Mouse (Mus musculus) forebrain, embryonic 11.5 days (tissue): ENCODE data around the gene Elp1. TPM values are rescaled to one million over a fixed set of nuclear protein-coding genes. Genes with fewer than 3 reads are reported as not detected.

Experiments used
- ATAC-seq: fragments of 200-750 bp; cut with Nextera tagmentation; replicated peaks from 2 replicates; pipeline ENCODE4 v1.8.0; 2017; ENCODE audit warnings: moderate TSS enrichment; ENCODE audit not compliant: low FRiP score
- DNase-seq: peaks from one replicate; pipeline ENCODE4 v3.0.0-alpha.2; 2017; ENCODE audit warnings: low spot score
- H3K27ac ChIP-seq: fragments of 300-500 bp; sonication (generic); 2 replicates; pipeline ENCODE4 v1.5.1; 2014; ENCODE audit warnings: low read depth, low read length
- H3K27me3 ChIP-seq: fragments of 300-500 bp; sonication (generic); 2 replicates; pipeline ENCODE4 v1.6.1; 2014; ENCODE audit warnings: mild to moderate bottlenecking, low read length, mixed read lengths; ENCODE audit not compliant: control insufficient read depth, insufficient read depth
- H3K36me3 ChIP-seq: fragments of 300-500 bp; sonication (generic); 2 replicates; pipeline ENCODE4 v1.6.1; 2014; ENCODE audit warnings: mild to moderate bottlenecking, low read length, moderate library complexity, mixed read lengths; ENCODE audit not compliant: control insufficient read depth, insufficient read depth
- H3K4me1 ChIP-seq: fragments of 300-500 bp; sonication (generic); replicated peaks from 2 replicates; pipeline ENCODE4 v1.6.1; 2014; ENCODE audit warnings: low read length, mixed read lengths; ENCODE audit not compliant: control insufficient read depth, insufficient read depth
- H3K4me2 ChIP-seq: fragments of 300-500 bp; sonication (generic); 2 replicates; pipeline ENCODE4 v1.6.1; 2014; ENCODE audit warnings: low read depth, mild to moderate bottlenecking, low read length, moderate library complexity, mixed read lengths; ENCODE audit not compliant: severe bottlenecking
- H3K4me3 ChIP-seq: fragments of 300-500 bp; sonication (generic); 2 replicates; pipeline ENCODE4 v1.5.1; 2014; ENCODE audit warnings: low read depth, low read length
- H3K9ac ChIP-seq: fragments of 300-500 bp; sonication (generic); 2 replicates; pipeline ENCODE4 v1.6.1; 2014; ENCODE audit warnings: low read length
- H3K9me3 ChIP-seq: fragments of 300-500 bp; sonication (generic); 2 replicates; pipeline ENCODE4 v1.6.1; 2016; ENCODE audit warnings: low read length, mixed read lengths; ENCODE audit not compliant: control insufficient read depth
- WGBS: fragments of 180-500 bp; shearing (Covaris S2); extraction: QIAGEN DNeasy Blood & Tissue Kit; methylation state at CpG from one replicate; pipeline ENCODE4 v1.1.7; 2014; 5-methylcytosine and 5-hydroxymethylcytosine counted together
- polyA plus RNA-seq: library from polyadenylated mRNA; unstranded; fragments of >200 nt; fragmentation: Nextera tagmentation; extraction: Ambion mirVana; gene quantifications from 2 replicates; pipeline ENCODE4 v1.2.1, GENCODE M21; 2014

The Elp1 gene
- polyA plus RNA-seq, 1 experiment from 2014 or later = 111 TPM

DNA sequence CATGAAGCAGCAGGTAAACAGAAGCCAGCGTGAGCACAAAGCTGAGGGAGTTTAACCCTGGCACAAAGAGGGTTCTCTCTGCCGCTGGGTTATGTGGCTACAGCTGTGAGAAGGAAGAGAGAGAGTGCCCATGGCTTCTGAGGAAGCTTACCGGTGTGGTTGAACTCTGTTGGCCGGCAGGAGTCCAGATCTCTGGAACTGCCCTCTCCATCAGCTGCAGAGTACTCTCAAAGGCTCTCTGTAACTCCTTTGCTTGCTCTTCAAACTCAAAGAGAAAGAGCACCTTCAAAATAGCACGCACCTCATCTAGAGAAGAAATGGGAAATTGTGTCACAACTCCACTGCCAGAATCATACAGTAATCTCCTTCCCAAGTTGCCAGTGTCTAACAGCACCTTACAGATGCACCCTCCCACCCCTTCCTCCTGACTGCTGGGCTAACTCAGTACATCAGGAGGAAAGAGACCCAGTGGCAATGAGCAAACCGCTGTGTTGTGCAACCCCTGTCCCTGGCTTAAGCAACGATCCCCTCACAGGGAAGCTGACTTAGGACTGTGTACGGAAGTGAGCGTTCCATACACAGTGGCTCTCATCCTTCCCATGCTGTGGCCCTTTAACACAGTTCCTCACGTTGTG lies 45.0 kb downstream of the Elp1 start:
- DNase-seq (no peak), ATAC-seq (no peak)
- Histone ChIP-seq H3K27ac (no peak overlapping the region), H3K9ac (no peak overlapping the region), H3K36me3 (peaks cover 4% of the 10 kb centered on the region; the same call in 1 of the 2 replicates), H3K9me3 (no peaks in the 10 kb centered on the region), H3K27me3 (no peaks in the 10 kb centered on the region), H3K4me3 (no peak overlapping the region), H3K4me2 (no peak overlapping the region), H3K4me1 (no peaks in the 10 kb centered on the region)
- 90% methylated on average over 10 of the region's 10 CpGs for WGBS

DNA sequence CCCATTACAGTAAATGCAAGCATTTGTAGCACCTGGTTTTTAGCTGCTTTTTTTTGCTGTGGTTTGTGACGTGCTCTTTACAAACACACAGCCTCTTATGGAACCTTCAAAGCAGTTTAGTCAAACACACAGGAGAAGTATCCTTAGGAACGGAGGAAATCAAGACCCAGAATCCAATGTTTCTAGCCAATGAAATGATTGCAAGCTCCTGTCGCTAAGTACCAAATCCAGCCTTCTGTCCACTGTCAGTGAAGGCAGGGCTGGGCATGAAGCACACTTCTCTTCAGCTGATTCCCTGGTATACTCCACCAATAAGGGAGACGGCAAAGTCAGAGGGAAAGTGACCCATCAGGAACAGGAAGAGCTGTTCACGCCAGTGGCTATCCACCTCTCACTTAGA lies 46.1 kb downstream of the Elp1 start:
- Histone ChIP-seq H3K9me3 (no peaks in the 10 kb centered on the region), H3K36me3 (peaks cover 4% of the 10 kb centered on the region; the same call in 1 of the 2 replicates), H3K27ac (no peak overlapping the region), H3K4me3 (no peak overlapping the region), H3K27me3 (no peaks in the 10 kb centered on the region), H3K4me1 (no peaks in the 10 kb centered on the region), H3K4me2 (no peak overlapping the region), H3K9ac (no peak overlapping the region)
- DNase-seq = no peak
- no peak for ATAC-seq
- WGBS = 91% methylated on average over 5 of the region's 5 CpGs

GRCm38 (mm10) chr4:56747456-56747855 lies 54.7 kb downstream of the Elp1 start:
- H3K9ac ChIP-seq = no peak overlapping the region
- DNase-seq = no peak
- H3K36me3 ChIP-seq = peaks cover 7% of the 10 kb centered on the region; the same call in 1 of the 2 replicates
- no peaks in the 10 kb centered on the region for H3K4me1 ChIP-seq
- 98% methylated on average over 9 of the region's 9 CpGs for WGBS
- no peak overlapping the region for H3K4me3 ChIP-seq
- H3K27me3 ChIP-seq = no peaks in the 10 kb centered on the region
- H3K4me2 ChIP-seq = no peak overlapping the region
- H3K9me3 ChIP-seq = no peaks in the 10 kb centered on the region
- no peak overlapping the region for H3K27ac ChIP-seq
- no peak for ATAC-seq

- ATAC-seq = no peak
- peaks cover 7% of the 10 kb centered on the region; the same call in 1 of the 2 replicates for H3K36me3 ChIP-seq
- DNase-seq = no peak
Measured at GRCm38 (mm10) chr4:56746345-56746744, 55.8 kb downstream of the Elp1 start.

DNA sequence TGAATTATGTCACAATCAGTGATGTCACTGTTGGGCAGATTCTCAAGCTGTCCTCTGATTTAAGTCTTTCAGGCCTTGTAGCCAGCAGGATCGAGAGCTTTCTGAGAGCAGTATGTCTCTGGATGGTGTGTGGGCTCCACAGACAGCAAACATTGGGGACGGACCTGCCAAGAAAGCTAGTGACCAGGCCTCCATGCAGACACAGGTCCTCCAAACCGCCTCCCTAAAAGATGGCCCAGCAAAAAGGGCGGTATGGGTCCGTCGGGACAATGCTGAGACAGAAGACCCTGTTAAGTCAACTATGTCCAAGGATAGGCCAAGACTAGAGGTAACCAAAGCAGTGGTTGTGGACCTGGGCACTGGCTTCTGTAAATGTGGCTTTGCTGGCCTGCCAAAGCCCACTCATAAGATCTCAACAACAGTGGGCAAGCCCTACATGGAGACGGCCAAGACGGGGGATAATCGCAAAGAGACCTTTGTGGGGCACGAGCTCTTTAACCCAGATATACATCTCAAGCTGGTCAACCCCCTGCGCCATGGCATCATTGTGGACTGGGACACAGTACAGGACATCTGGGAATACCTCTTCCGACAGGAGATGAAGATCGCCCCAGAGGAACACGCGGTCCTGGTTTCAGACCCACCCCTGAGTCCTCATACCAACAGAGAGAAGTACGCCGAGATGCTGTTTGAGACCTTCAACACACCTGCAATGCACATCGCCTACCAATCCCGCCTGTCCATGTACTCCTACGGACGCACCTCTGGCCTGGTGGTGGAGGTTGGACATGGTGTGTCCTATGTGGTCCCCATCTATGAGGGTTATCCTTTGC lies 58.6 kb downstream of the Elp1 start, which contains the start of gene Actl7a:
Gene Actl7a, plus strand, starts transcription at position 51 of the 833 bp plus-strand sequence.
- no peak for DNase-seq
- 96% methylated on average over 21 of the region's 21 CpGs for WGBS
- no peaks in the 10 kb centered on the region for H3K27me3 ChIP-seq
- H3K4me2 ChIP-seq = no peak within 1 kb of the TSS
- H3K9ac ChIP-seq = no peak within 1 kb of the TSS
- H3K4me3 ChIP-seq = no peak within 1 kb of the TSS
- no peaks in the 10 kb centered on the region for H3K4me1 ChIP-seq
- no peak for ATAC-seq
- H3K27ac ChIP-seq = no peak within 1 kb of the TSS
- no peaks in the 10 kb centered on the region for H3K9me3 ChIP-seq
- peaks cover 4% of the 10 kb centered on the region; the same call in 1 of the 2 replicates for H3K36me3 ChIP-seq

More at GRCm38 (mm10) chr4:56746345-56746744, 55.8 kb downstream of the Elp1 start:
- no peaks in the 10 kb centered on the region for H3K9me3 ChIP-seq
- no peak overlapping the region for H3K9ac ChIP-seq
- H3K27ac ChIP-seq = no peak overlapping the region
- H3K4me2 ChIP-seq = no peak overlapping the region
- H3K4me3 ChIP-seq = no peak overlapping the region
- H3K27me3 ChIP-seq = no peaks in the 10 kb centered on the region
- no peaks in the 10 kb centered on the region for H3K4me1 ChIP-seq
- 95% methylated on average over 2 of the region's 2 CpGs for WGBS

GRCm38 (mm10) chr4:56742698-56743097 lies 59.4 kb downstream of the Elp1 start:
- 90% methylated on average over 4 of the region's 4 CpGs for WGBS
- H3K4me3 ChIP-seq = no peak overlapping the region
- no peaks in the 10 kb centered on the region for H3K27me3 ChIP-seq
- no peak overlapping the region for H3K4me2 ChIP-seq
- H3K36me3 ChIP-seq = peaks cover 4% of the 10 kb centered on the region; the same call in 1 of the 2 replicates
- H3K27ac ChIP-seq = no peak overlapping the region
- H3K9me3 ChIP-seq = no peaks in the 10 kb centered on the region
- H3K4me1 ChIP-seq = no peaks in the 10 kb centered on the region
- H3K9ac ChIP-seq = no peak overlapping the region
- no peak for ATAC-seq
- no peak for DNase-seq

GRCm38 (mm10) chr4:56741041-56741493 lies 61.1 kb downstream of the Elp1 start, which contains the start of gene Actl7b:
Actl7b (minus strand) TSS chr4:56741443.
- H3K4me2 ChIP-seq = no peak within 1 kb of the TSS
- no peak for DNase-seq
- peaks cover 4% of the 10 kb centered on the region; the same call in 1 of the 2 replicates for H3K36me3 ChIP-seq
- H3K9ac ChIP-seq = no peak within 1 kb of the TSS
- H3K27ac ChIP-seq = no peak within 1 kb of the TSS
- no peak for ATAC-seq
- no peaks in the 10 kb centered on the region for H3K9me3 ChIP-seq
- no peaks in the 10 kb centered on the region for H3K27me3 ChIP-seq
- 94% methylated on average over 13 of the region's 13 CpGs for WGBS
- H3K4me1 ChIP-seq = no peaks in the 10 kb centered on the region
- no peak within 1 kb of the TSS for H3K4me3 ChIP-seq

DNA sequence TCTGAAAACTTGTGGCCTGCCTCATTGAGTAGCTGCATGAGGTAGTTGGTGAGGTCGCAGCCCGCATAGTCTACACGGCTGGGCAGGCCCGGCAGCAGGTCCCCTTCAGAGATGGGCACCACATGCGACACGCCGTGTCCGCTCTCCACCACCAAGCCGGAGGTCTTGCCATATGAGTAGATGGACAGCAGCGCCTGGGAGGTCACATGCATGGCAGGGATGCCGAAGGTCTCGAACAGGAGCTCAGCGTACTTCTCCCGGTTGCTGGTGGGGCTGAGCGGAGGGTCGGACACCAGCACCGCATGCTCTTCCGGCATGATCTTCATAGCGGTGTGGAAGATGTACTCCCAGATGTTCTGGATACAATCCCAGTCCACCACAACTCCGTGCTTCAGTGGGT lies 61.5 kb downstream of the Elp1 start:
- Histone ChIP-seq H3K27me3 (no peaks in the 10 kb centered on the region), H3K4me3 (no peak overlapping the region), H3K9ac (no peak overlapping the region), H3K4me1 (no peaks in the 10 kb centered on the region), H3K4me2 (no peak overlapping the region), H3K9me3 (no peaks in the 10 kb centered on the region), H3K36me3 (peaks cover 4% of the 10 kb centered on the region; the same call in 1 of the 2 replicates), H3K27ac (no peak overlapping the region)
- 96% methylated on average over 20 of the region's 20 CpGs for WGBS
- ATAC-seq (no peak), DNase-seq (no peak)
